Mouse (Mus musculus): ENCODE data around the gene Baz1a.

DNA sequence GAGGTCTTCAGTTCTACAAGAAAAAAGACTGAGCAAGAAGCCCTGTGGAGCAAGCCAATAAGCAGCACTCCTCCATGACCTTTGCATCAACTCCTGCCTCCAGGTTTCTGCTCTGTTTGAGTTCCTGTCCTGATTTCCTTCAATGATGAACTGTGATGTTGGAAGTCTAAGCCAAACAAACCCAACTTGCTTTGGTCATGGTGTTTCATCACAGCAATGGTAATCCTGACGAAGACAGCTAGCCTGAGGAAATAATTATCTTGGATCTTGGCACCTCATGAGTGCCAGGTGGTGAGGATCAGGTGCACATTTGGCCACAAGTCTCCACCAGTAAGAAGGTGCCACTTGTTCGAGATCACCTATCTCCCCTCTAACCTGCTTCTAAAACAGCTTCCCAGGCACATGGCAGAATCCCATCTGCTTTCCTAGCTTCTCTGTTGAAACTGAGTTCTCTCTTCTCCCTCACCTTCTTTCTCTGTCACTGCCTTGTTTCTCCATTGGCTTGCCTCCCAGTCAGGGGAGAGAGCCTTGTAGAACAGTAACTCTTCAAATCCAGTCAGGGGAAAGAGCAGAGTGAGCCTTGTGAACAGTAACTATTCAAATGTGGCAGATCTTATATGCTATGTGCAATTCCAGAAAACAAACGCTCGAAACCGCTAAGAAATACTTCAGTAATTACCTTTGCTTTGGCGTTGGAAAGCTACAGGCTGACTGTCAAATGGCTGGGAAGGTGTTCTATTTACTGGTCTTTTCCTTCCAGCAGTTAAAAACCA lies at the start of gene Baz1a:
- TF ChIP-seq CTCF (IDR thresholded peaks at IDR 0.05; ENCODE audit: extremely low read depth, insufficient read length, insufficient replicate concordance, low read depth, low read length) (no peak), POLR2A (IDR thresholded peaks at IDR 0.05; ENCODE audit: low read depth, low read length) (no peak)
